Mouse (Mus musculus): ENCODE measurements around the gene Diablo.
"Not testable (repeated sequence)": the region's sequence is repeated elsewhere in the genome, so short reads cannot be mapped to it uniquely, and the experiment has no call there.

Diablo gene

DNA sequence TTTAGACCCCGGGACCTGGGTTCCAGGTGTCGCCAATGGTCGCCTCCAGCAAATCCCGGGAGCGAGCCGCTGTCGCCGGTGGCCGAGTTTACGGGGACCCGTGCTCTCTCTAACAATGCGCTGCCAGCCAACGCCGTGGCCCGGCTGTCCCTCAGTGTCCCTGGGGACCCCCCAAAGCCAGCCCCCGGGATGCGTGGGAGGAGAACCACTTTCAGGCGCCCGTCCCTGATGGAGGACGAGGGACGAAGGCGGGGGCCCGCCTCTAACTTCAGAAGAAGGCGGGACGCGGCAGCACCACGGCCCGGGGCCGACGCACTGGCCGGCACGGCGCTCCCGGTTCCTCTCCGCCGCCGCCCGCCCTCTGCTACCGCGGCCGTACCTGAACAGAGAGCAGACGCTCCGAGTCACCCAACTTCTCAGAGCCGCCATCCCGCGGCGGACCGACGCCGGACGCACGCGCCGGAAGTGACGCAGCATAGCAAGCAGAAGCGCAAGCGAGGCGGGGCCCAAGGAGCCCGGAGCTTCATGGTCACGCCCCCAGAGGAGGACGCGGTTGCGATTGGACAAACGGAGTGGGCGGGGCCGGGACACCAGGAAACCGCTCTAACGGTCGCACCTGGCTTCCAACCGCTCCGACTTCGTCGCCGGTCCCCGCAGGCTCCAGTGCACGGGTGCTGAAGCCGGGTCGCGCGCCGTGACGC is at the start of gene Diablo:
Gene Diablo (minus strand): TSS at position 485 of the 701 bp plus-strand sequence.
- DNase-seq (ENCODE audit: low spot score in 2 of 2) = peak; percentile 91 to 97

DNA sequence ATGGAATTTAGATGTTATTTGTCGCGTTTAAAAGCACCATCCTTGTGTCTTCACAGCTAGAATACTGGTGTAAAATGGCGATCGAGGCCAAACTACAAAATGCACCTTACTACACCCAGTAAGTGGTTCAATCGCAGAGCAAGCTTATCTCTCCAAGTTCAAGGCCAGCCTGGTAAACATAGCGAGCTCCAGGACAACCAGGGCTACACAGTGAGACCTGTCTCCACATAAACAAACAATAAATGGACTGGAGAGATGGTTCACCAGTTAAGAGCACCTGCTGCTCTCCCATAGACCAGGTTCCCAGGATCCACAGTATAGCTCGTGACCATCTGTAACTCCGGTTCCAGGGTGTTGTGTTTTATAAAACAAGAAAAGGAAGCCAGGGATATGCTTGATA is 49.4 kb upstream of the Diablo start:
- DNase-seq (ENCODE audit: low spot score in 2 of 2) = no peak

GRCm38 (mm10) chr5:123572357-123573186 is 48.6 kb upstream of the Diablo start, which contains the start of gene Vps33a:
Gene Vps33a (minus strand): TSS chr5:123573038.
- peak; percentile 97 to 98 for DNase-seq (ENCODE audit: low spot score in 2 of 2)

DNA sequence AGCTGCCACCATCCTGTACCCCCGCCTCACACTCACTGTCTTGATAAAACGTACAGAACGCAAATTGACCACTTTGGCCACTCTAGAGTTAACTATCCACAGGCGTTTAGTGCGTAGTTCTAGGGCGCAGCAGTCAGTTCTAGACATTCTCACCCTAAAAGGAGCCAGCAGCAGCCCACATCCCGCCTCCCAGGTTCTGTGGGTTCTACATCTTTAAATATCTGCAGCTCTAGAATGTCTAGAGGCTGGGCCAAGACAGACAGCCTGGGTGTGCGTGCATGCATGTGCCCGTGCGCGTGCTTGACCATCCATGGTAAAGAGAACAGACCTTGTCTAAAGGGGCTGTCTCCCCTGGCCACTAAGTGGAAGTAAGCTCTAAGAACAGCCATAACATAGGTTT is 37.2 kb upstream of the Diablo start:
- no peak for DNase-seq (ENCODE audit: low spot score in 2 of 2)

- no peak for DNase-seq (ENCODE audit: low spot score in 2 of 2)
These were observed 35.6 kb upstream of the Diablo start for GRCm38 (mm10) chr5:123559588-123559987.

GRCm38 (mm10) chr5:123556451-123556850 is 32.5 kb upstream of the Diablo start:
- DNase-seq (ENCODE audit: low spot score in 2 of 2) = peak in 1 of 2 experiments; percentile 73

DNA sequence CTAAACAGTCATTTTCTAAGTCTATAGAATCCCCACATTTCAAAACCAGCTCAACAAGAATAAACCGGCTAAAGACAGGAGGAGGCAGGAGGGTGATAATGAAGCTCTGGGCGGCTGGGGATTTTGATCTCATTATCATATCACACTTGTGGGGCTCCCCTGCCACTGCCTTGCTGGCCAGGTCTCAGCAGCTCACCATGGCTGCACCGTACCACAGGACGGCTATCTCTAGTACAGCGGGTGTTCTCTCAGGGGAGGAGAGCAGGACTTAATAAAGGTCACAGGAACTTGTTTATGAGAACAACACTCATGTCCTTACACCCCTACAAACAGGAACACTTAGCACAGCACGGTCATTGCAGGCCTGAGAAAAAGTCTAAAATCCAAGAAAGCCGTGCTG is 31.7 kb upstream of the Diablo start:
- no peak for DNase-seq (ENCODE audit: low spot score in 2 of 2)

- no peak for DNase-seq (ENCODE audit: low spot score in 2 of 2)
These were observed 9.8 kb upstream of the Diablo start for GRCm38 (mm10) chr5:123533801-123534200.

GRCm38 (mm10) chr5:123530056-123530455 is 6.1 kb upstream of the Diablo start:
- DNase-seq (ENCODE audit: low spot score in 2 of 2) = no peak

DNA sequence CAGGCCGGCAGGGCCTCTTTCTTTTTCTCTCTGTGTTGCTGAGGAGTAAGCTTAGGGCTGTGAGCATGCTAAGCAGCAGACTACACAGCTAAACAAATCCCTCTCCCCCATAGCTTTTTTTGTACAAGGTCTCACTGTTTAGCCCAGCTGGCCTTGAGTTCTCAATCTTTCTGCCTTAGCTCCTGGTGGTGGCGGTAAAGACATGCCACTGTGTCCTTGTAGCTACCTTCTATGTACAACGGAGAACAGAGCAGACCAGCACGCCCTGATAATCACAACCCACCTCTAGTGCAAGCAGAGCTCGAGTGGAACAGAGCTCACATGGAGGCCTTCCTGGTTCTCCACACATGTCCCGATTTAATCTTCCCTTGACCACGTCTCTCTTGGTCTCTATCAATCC is 4.7 kb upstream of the Diablo start:
- no peak for DNase-seq (ENCODE audit: low spot score in 2 of 2)

- DNase-seq (ENCODE audit: low spot score in 2 of 2) = no peak
These were observed 2.0 kb upstream of the Diablo start for GRCm38 (mm10) chr5:123525916-123526495.

GRCm38 (mm10) chr5:123525281-123525680 is 1.3 kb upstream of the Diablo start, which contains the start of gene Gm49027:
Gene Gm49027 (minus strand): TSS chr5:123525488.
- no peak for DNase-seq (ENCODE audit: low spot score in 2 of 2)

GRCm38 (mm10) chr5:123524393-123524750 is 396 bp upstream of the Diablo start:
- peak in 1 of 2 experiments; percentile 51 for DNase-seq (ENCODE audit: low spot score in 2 of 2)

DNA sequence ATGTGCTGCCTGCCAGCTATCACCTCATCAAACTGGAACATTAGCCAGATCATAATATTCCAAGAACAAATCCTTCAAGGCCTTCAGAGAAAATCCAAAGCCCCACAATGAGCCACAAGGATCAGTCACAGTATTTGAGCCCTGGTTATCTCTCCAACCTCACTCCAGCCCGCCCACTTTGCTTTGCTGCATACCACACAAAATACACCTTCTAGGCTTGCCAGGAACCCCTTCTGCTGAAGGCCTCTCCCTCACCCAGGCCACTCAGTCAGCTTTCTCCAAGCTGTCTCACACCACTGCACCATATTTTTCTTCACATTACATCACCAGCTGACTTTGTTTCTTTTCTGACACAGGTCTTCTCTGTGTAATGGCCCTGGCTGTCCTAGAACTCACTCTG is 1.8 kb downstream of the Diablo start:
- no peak for DNase-seq (ENCODE audit: low spot score in 2 of 2)

DNA sequence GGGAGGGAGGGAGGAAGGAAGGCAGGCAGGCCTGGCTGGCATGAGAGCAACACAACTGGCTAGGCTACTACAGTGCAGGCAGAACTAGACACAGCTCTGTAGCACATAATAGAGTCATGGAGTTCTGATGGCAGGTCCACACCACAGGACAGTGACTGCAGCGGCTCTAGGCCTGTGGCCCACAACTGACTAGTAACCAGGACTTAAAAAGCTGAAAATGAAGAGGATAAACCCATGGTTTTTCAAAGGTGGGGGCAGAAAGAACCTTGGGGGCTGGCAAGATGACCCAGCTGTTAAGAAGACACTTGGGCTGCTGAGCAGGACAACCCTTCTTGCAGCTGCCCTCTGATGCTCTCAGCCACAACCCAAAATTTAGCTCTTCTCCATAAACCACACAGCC is 2.4 kb downstream of the Diablo start:
- DNase-seq (ENCODE audit: low spot score in 2 of 2) = no peak

GRCm38 (mm10) chr5:123520666-123521065 is 3.3 kb downstream of the Diablo start:
- DNase-seq (ENCODE audit: low spot score in 2 of 2) = no peak

- DNase-seq (ENCODE audit: low spot score in 2 of 2) = no peak
These were observed 9.1 kb downstream of the Diablo start for GRCm38 (mm10) chr5:123514871-123515270.

- DNase-seq (ENCODE audit: low spot score in 2 of 2) = no peak
These were observed 11.9 kb downstream of the Diablo start for GRCm38 (mm10) chr5:123512102-123512501.

GRCm38 (mm10) chr5:123511426-123511825 is 12.6 kb downstream of the Diablo start:
- DNase-seq (ENCODE audit: low spot score in 2 of 2) = not testable (repeated sequence)

DNA sequence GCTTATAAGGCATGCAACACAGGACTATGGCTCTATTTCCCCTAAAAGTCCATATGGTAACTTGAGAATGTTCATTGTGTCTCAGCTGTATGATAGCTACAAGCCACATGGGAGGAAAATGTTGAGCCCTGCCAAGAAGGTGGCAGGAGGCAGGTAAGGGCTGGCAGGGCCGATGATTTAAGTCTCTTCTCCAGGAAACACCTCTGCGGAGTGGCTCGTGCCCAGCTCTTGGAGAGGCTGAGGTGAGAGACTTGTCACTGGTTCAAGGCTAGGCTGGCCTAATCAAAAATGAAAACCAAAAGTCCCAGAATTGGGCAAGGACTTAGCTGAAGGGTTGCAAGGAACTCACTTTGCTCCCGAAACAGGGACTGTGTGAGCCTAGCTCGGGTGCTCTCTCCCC is 13.8 kb downstream of the Diablo start, which contains the start of gene B3gnt4:
Gene B3gnt4 (plus strand): TSS at position 301 of the 400 bp plus-strand sequence.
- no peak for DNase-seq (ENCODE audit: low spot score in 2 of 2)

- DNase-seq (ENCODE audit: low spot score in 2 of 2) = no peak
These were observed 15.1 kb downstream of the Diablo start for GRCm38 (mm10) chr5:123508921-123509320.

- peak; percentile 68 to 88 for DNase-seq (ENCODE audit: low spot score in 2 of 2)
These were observed 15.8 kb downstream of the Diablo start for GRCm38 (mm10) chr5:123507936-123508723.

All from cerebellum, postnatal 4 days (tissue).